Mouse (Mus musculus) heart, embryonic 14.5 days (tissue): ENCODE measurements around the gene Bcl2a1d. TPM values are rescaled to one million over a fixed set of nuclear protein-coding genes. Genes with fewer than 3 reads are reported as not detected.
"Not testable (repeated sequence)": the region's sequence is repeated elsewhere in the genome, so short reads cannot be mapped to it uniquely, and the experiment has no call there.

Experiments
- ATAC-seq: fragments of 200-750 bp; cut with Nextera tagmentation; 2 replicates; pipeline ENCODE4 v1.8.0; 2017; ENCODE audit warnings: low read depth, moderate TSS enrichment; ENCODE audit not compliant: insufficient number of reproducible peaks, insufficient read depth, low FRiP score
- H3K27ac ChIP-seq, 2 experiments: fragments of 200-500 bp in 1 of 2; fragments of 300-500 bp in 1 of 2; sonication (generic) in 1 of 2; replicated peaks in 1 of 2; 2 replicates each; pipeline ENCODE4 v1.5.1; 2012 to 2014; ENCODE audit warnings: low read depth in 2 of 2, low read length in 2 of 2, control low read depth in 1 of 2, mild to moderate bottlenecking in 1 of 2, mixed read lengths in 1 of 2; ENCODE audit not compliant: control insufficient read depth in 1 of 2, insufficient read depth in 1 of 2
- H3K27me3 ChIP-seq: fragments of 300-500 bp; sonication (generic); 2 replicates; pipeline ENCODE4 v1.6.1; 2014; ENCODE audit warnings: mild to moderate bottlenecking, low read length, control low read depth; ENCODE audit not compliant: control insufficient read depth, insufficient read depth
- H3K36me3 ChIP-seq: fragments of 300-500 bp; sonication (generic); 2 replicates; pipeline ENCODE4 v1.6.1; 2014; ENCODE audit warnings: mild to moderate bottlenecking, control low read depth, low read length, mixed read lengths; ENCODE audit not compliant: control insufficient read depth, insufficient read depth
- H3K4me1 ChIP-seq, 2 experiments: fragments of 200-500 bp in 1 of 2; fragments of 300-500 bp in 1 of 2; sonication (generic) in 1 of 2; 2 replicates each; pipeline ENCODE4 v1.6.1; 2012 to 2014; ENCODE audit warnings: low read length in 2 of 2, control low read depth in 1 of 2, mixed read lengths in 1 of 2; ENCODE audit not compliant: control insufficient read depth in 2 of 2, insufficient read depth in 2 of 2
- H3K4me2 ChIP-seq: fragments of 300-500 bp; sonication (generic); 2 replicates; pipeline ENCODE4 v1.6.1; 2014; ENCODE audit warnings: mild to moderate bottlenecking, low read length
- H3K4me3 ChIP-seq, 2 experiments: fragments of 200-500 bp in 1 of 2; fragments of 300-500 bp in 1 of 2; sonication (generic) in 1 of 2; 2 replicates each; pipeline ENCODE4 v1.5.1; 2012 to 2014; ENCODE audit warnings: low read length in 2 of 2, mild to moderate bottlenecking in 2 of 2, control low read depth in 1 of 2, low read depth in 1 of 2, moderate library complexity in 1 of 2; ENCODE audit not compliant: control insufficient read depth in 1 of 2, insufficient read depth in 1 of 2
- H3K9ac ChIP-seq: fragments of 300-500 bp; sonication (generic); 2 replicates; pipeline ENCODE4 v1.6.1; 2014; ENCODE audit warnings: mild to moderate bottlenecking, low read length
- H3K9me3 ChIP-seq: fragments of 300-500 bp; sonication (generic); 2 replicates; pipeline ENCODE4 v1.6.1; 2016; ENCODE audit warnings: low read length, control low read depth; ENCODE audit not compliant: control insufficient read depth
- WGBS: fragments of 180-500 bp; shearing (Covaris S2); extraction: QIAGEN DNeasy Blood & Tissue Kit; methylation state at CpG from one replicate; pipeline ENCODE4 v1.1.7; 2014; 5-methylcytosine and 5-hydroxymethylcytosine counted together
- polyA plus RNA-seq: library from polyadenylated mRNA; unstranded; fragments of >200 nt; fragmentation: Nextera tagmentation; extraction: Ambion mirVana; gene quantifications from 2 replicates; pipeline ENCODE4 v1.2.1, GENCODE M21; 2014

Bcl2a1d gene
- polyA plus RNA-seq, 1 experiment from 2014 or later, result 0.39 TPM

DNA sequence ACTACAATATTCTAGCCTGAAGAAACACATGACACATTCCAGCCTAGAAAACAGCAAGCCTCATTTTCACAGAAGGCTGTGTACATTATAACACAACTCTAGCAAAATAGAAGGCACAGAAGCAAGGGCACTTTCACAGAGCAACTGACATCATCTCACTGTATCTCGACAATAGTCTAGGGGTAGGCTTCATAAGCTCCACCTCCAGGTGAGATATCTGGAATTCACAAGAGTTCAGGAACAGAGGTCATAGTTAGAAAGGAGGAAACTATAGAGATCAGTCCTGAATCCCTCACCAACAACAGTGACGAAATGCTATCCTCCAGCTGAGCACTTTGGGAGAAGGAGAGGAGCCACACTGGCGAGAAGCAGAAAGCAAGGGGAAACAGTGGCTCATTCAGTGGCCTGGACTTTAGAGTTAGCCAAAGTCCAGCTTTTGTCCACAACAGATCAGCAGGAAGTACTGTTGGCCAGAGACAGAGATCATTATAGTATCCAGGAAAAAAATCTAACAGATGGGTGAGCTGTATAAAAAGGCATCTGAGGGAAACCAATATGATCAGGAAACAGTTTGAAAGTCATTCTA is 19.5 kb downstream of the Bcl2a1d start:
- not testable (repeated sequence) for H3K4me3 ChIP-seq, H3K4me2 ChIP-seq, H3K9me3 ChIP-seq, H3K27me3 ChIP-seq, H3K36me3 ChIP-seq, ATAC-seq, H3K4me1 ChIP-seq, H3K27ac ChIP-seq, H3K9ac ChIP-seq
- 62% methylated on average over 3 of the region's 3 CpGs for WGBS

DNA sequence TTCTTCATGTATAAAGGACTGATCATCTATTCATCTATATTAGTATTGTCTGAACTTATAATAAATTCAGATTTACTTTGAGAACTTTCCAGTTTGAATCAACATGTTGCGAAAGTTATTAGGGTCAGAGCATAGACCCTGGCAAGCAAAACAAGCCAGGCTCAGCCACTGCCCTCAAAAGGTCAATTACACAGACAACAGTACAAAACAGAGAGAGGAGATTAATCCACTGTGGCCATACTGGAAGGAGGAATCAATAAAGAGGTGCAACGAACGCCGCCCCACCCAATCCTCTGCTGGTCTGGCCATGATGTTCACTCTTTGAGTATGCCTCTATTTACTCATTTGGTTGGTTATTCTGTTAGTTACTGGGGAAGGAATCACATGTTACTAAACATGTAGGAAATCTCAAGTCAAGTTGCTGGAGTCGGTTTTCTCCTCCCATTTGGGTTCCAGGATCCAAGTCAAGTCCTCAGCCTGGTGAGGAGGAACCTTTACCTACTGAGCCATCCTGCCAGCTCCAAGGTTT is 20.7 kb downstream of the Bcl2a1d start:
- H3K27me3 ChIP-seq, H3K4me1 ChIP-seq, H3K9me3 ChIP-seq, H3K36me3 ChIP-seq, H3K4me2 ChIP-seq, ATAC-seq, H3K9ac ChIP-seq, H3K27ac ChIP-seq, H3K4me3 ChIP-seq: not testable (repeated sequence)
- WGBS, result 97% methylated on average over 4 of the region's 5 CpGs

DNA sequence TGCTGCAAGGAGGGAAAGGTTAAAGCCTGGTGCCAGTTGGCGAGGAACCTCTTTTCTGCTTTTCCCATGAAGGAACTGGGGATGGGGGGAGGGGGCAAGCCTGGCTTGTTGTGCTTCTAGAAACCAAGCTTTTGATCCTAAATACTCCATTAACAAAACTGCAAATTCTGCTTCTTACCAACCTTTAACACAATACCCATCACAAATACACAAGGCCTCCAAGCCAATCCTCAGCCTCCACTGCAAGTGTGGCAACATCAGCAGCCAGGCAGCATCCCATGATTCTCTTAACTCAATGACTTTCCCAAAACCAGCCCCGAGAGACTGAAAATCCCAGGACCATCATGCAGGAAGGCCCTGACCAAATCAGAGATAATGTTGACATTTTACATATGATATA is 21.3 kb downstream of the Bcl2a1d start:
- not testable (repeated sequence) for H3K27ac ChIP-seq, H3K4me1 ChIP-seq, H3K27me3 ChIP-seq, H3K4me2 ChIP-seq, H3K9me3 ChIP-seq, H3K4me3 ChIP-seq, H3K9ac ChIP-seq, H3K36me3 ChIP-seq, ATAC-seq
- WGBS, result 82% methylated on average over 2 of the region's 2 CpGs

DNA sequence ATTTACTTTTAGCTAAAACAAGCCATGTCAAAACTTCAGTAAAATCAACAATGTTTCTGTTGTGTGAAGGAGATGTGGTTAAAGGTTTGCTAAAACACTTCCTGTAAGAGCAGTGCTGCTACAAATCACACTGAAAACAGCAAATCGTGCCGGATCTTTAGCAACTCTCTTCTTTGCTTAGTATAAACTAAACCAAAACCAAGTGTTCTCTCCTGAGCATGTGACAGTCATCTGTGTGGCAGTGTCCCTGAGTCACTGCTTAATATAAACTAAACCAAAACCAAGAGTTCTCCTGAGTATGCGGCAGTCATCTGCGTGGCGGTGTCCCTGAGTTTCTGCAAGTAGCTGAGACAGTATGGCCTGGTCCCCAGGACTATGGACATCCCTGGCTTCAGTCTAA is 21.9 kb downstream of the Bcl2a1d start:
- H3K4me3 ChIP-seq, ATAC-seq: not testable (repeated sequence)
- 88% methylated on average over 5 of the region's 5 CpGs for WGBS

DNA sequence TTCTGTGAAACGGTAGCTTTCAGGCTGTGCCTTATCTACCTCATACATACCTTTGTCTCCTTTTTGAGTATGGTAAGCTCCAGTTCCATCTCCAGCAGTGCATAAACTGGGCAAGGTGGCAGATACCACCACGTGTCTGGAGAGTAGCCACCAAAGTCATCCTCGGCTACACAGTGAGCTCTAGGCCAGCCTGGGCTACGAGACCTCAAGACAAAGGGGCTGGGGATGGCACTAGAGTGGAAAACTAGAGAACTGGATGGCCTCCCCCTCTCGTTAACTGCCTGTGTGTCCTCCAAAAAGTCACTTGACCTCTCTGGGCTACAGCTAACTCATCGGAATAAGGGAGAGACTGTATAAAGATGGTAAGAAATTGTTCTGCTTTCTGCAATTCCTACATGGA is 22.4 kb downstream of the Bcl2a1d start:
- Histone ChIP-seq H3K36me3 (no peaks in the 10 kb centered on the region), H3K9me3 (no peaks in the 10 kb centered on the region), H3K4me2 (no peak overlapping the region), H3K27me3 (no peaks in the 10 kb centered on the region), H3K4me3 (no peak overlapping the region), H3K27ac (no peak overlapping the region), H3K9ac (no peak overlapping the region), H3K4me1 (no peaks in the 10 kb centered on the region)
- no peak for ATAC-seq
- WGBS, result 80% methylated on average over 6 of the region's 6 CpGs

More for the DNA sequence above, 21.9 kb downstream of the Bcl2a1d start:
- not testable (repeated sequence) for H3K9ac ChIP-seq, H3K27ac ChIP-seq, H3K36me3 ChIP-seq, H3K27me3 ChIP-seq, H3K4me2 ChIP-seq, H3K4me1 ChIP-seq, H3K9me3 ChIP-seq

DNA sequence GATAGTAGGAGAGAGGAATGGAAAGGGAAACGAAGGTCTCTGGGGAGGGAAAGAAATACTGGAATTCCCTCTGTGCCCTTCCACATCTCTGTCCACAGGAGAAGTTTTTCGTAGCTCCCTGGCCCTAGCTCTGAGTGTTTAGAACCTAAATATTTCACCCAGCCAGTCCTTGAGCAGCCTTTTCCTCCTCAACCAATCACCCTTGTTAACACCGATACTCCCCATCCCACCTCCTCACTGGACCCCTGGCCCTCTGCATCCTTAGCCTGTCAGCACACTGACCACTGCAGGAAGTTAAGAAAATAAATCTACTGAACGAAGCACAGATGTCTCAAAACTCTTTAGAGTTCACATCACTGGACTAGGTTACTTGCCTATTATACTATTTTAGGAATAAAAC is 25.0 kb downstream of the Bcl2a1d start:
- ATAC-seq, result no peak

DNA sequence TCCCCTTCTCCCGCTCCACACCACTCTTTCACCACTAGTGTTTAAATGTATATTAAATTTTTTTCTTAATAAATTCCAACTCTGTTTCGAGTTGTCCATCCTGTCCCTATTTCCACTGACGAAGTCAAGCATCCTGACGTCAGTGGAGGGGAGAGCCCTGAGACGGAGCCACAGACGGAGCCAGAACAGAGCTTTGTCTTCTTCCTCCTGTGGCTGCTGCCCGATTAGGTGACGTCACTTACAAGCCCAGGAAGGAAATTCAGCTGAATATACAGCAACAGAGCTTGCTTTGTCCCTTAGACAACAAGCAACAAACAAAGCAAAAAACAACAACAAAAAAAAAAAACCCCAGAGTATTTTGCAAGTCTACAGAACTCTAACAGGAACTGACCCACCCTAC is 26.6 kb downstream of the Bcl2a1d start:
- H3K4me1 ChIP-seq, H3K9ac ChIP-seq, H3K9me3 ChIP-seq, H3K27me3 ChIP-seq, H3K36me3 ChIP-seq, H3K4me2 ChIP-seq, H3K4me3 ChIP-seq, H3K27ac ChIP-seq, ATAC-seq: not testable (repeated sequence)
- WGBS, result 67% methylated on average over 8 of the region's 8 CpGs

More for the DNA sequence above, 25.0 kb downstream of the Bcl2a1d start:
- no peak overlapping the region for H3K9ac ChIP-seq
- WGBS, result 69% methylated on average over 4 of the region's 4 CpGs
- no peak overlapping the region for H3K27ac ChIP-seq
- H3K9me3 ChIP-seq, result no peaks in the 10 kb centered on the region
- no peaks in the 10 kb centered on the region for H3K4me1 ChIP-seq
- H3K4me2 ChIP-seq, result no peak overlapping the region
- H3K4me3 ChIP-seq, result no peak overlapping the region
- H3K36me3 ChIP-seq, result no peaks in the 10 kb centered on the region
- H3K27me3 ChIP-seq, result no peaks in the 10 kb centered on the region

DNA sequence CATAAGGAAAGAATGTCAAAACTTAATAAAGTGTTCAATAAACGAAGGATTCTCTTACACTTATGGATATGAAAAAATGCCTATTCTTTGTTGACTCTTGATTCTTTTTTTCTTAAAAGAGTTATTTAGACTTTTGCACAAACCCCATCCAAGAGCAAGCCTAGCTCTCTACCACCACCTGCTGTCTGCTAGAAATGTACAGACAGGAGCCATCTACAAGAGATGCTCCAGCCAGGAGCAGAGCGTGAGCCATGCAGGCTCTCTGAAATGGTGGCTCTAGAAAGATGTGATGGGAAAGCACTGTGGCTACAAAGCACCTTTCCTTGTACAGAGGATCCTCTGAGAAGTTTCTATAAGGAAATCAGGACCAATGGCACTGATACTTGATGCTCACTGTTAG is 33.0 kb downstream of the Bcl2a1d start:
- not testable (repeated sequence) for ATAC-seq
- WGBS, result no CpG with 5 or more reads among the region's 2 CpGs

More for the DNA sequence above, 33.0 kb downstream of the Bcl2a1d start:
- H3K4me1 ChIP-seq, H3K9me3 ChIP-seq, H3K27ac ChIP-seq, H3K4me2 ChIP-seq, H3K4me3 ChIP-seq, H3K36me3 ChIP-seq, H3K9ac ChIP-seq, H3K27me3 ChIP-seq: not testable (repeated sequence)
